Mouse (Mus musculus): ENCODE measurements around the gene Ripor2.

- TF ChIP-seq POLR2A (IDR thresholded peaks at IDR 0.05; ENCODE audit: borderline replicate concordance, extremely low read depth, insufficient read depth, insufficient read length, poor library complexity, severe bottlenecking) (no peak), CTCF (IDR thresholded peaks at IDR 0.05; ENCODE audit: borderline replicate concordance, extremely low read depth, insufficient read depth, insufficient read length) (no peak)
These were observed 99.0 kb downstream of the Ripor2 start for GRCm38 (mm10) chr13:24680951-24681350.
